In genomic region chr8:120539775-120540625, GRCm38 (mm10) we compare ENCODE assay signal across 8 mouse cellular contexts. TPM values are rescaled to one million over a fixed set of nuclear protein-coding genes. Genes with fewer than 3 reads are reported as not detected.
DNase-seq lines count a peak whose midpoint lies in the region; ATAC-seq and TF ChIP-seq lines count a peak whose summit lies in the region.

No protein-coding gene starts in this region.

- no peak overlapping the region for H3K4me3 ChIP-seq in left cerebral cortex, adult 2 months
- peak overlapping the region; percentile 65; the same call in 1 of the 2 replicates for H3K4me3 ChIP-seq in heart, postnatal 0 days (ENCODE audit: low read depth, low read length)
- H3K4me3 ChIP-seq in limb, embryonic 15.5 days: no peak overlapping the region
- H3K4me3 ChIP-seq in stomach, embryonic 14.5 days (ENCODE audit: low read depth, low read length): no peak overlapping the region

- H3K9ac ChIP-seq in heart, postnatal 0 days (replicated peaks; ENCODE audit: low read depth, low read length): 0 out of 2 replicates have a peak overlapping the region, but pooled peaks have one; percentile 73
- no peak overlapping the region for H3K9ac ChIP-seq in limb, embryonic 15.5 days
- 0 out of 2 replicates have a peak overlapping the region, but pooled peaks have one; percentile 25 for H3K9ac ChIP-seq in stomach, embryonic 14.5 days (replicated peaks; ENCODE audit: low read depth, low read length)

- no peaks in the 10 kb centered on the region for H3K36me3 ChIP-seq in heart, postnatal 0 days (replicated peaks; ENCODE audit: control insufficient read depth, insufficient read depth, low read length)
- H3K36me3 ChIP-seq in limb, embryonic 15.5 days: no peaks in the 10 kb centered on the region
- no peaks in the 10 kb centered on the region for H3K36me3 ChIP-seq in stomach, embryonic 14.5 days (ENCODE audit: control insufficient read depth, insufficient read depth, low read length)

- peak overlapping the region; percentile 92; the same call in 1 of the 2 replicates for H3K4me2 ChIP-seq in heart, postnatal 0 days (ENCODE audit: low read depth, low read length)
- H3K4me2 ChIP-seq in limb, embryonic 15.5 days: peak overlapping the region; percentile 93
- H3K4me2 ChIP-seq in stomach, embryonic 14.5 days (replicated peaks; ENCODE audit: low read depth, low read length): peak overlapping the region; percentile 99

- no peak for DNase-seq in left cerebral cortex, adult 2 months (ENCODE audit: extremely low spot score in 1 of 2, low spot score in 2 of 2)
- no peak for DNase-seq in left cerebral cortex, postnatal 10 days (ENCODE audit: extremely low spot score in 1 of 2, low spot score in 2 of 2)
- DNase-seq in c-Kit-negative CD71-positive TER-119-positive erythroid progenitor cells, embryonic 14.5 days (ENCODE audit: low read depth, low spot score): peak; percentile 48
- DNase-seq in heart, postnatal 0 days (ENCODE audit: low spot score): no peak
- no peak for DNase-seq in layer of hippocampus, adult 18-20 months (ENCODE audit: low spot score in 2 of 2)
- no peak for DNase-seq in layer of hippocampus, adult 11-12 months (ENCODE audit: low spot score)

- no peak for ATAC-seq in heart, postnatal 0 days (ENCODE audit: insufficient read depth, low read depth)
- ATAC-seq in limb, embryonic 15.5 days (ENCODE audit: insufficient number of reproducible peaks, low FRiP score, low TSS enrichment, low read depth): no peak
- no peak for ATAC-seq in stomach, embryonic 14.5 days (ENCODE audit: insufficient number of reproducible peaks, insufficient read depth, low FRiP score, low read depth)

- H3K27me3 ChIP-seq in heart, postnatal 0 days (ENCODE audit: control insufficient read depth, insufficient read depth, low read length): no peaks in the 10 kb centered on the region
- peaks cover 1% of the 10 kb centered on the region; the same call in 1 of the 2 replicates for H3K27me3 ChIP-seq in limb, embryonic 15.5 days
- no peaks in the 10 kb centered on the region for H3K27me3 ChIP-seq in stomach, embryonic 14.5 days (ENCODE audit: control insufficient read depth, insufficient read depth, low read length)

- intact Hi-C loops in left cerebral cortex, adult 2 months (cut with DNase I): loop anchor here (5.0 kb wide), 3 partner anchors 123 to 238 kb away; no protein-coding TSS in a partner anchor
- intact Hi-C loops in left cerebral cortex, postnatal 10 days (cut with DNase I): loop anchor here (5.0 kb wide), 3 partner anchors 133 to 253 kb away; no protein-coding TSS in a partner anchor

- 31% methylated on average over 23 of the region's 23 CpGs for WGBS in heart, postnatal 0 days
- WGBS in limb, embryonic 15.5 days: 30% methylated on average over 23 of the region's 23 CpGs
- WGBS in stomach, embryonic 14.5 days: 42% methylated on average over 23 of the region's 23 CpGs

- peak overlapping the region; percentile 93 for H3K27ac ChIP-seq in left cerebral cortex, adult 2 months
- H3K27ac ChIP-seq in heart, postnatal 0 days (ENCODE audit: low read depth): peak overlapping the region; percentile 93
- H3K27ac ChIP-seq in limb, embryonic 15.5 days: peak overlapping the region; percentile 77
- peak overlapping the region; percentile 90 for H3K27ac ChIP-seq in stomach, embryonic 14.5 days (ENCODE audit: low read length)

- no peak for TF ChIP-seq EP300 in heart, postnatal 0 days (IDR thresholded peaks at IDR 0.05; ENCODE audit: low read depth)

- H3K4me1 ChIP-seq in heart, postnatal 0 days (ENCODE audit: control insufficient read depth, insufficient read depth): peaks cover 44% of the 10 kb centered on the region
- peaks cover 76% of the 10 kb centered on the region for H3K4me1 ChIP-seq in limb, embryonic 15.5 days
- peaks cover 48% of the 10 kb centered on the region for H3K4me1 ChIP-seq in stomach, embryonic 14.5 days (ENCODE audit: control insufficient read depth, insufficient read depth, low read length)

- H3K9me3 ChIP-seq in heart, postnatal 0 days (replicated peaks; ENCODE audit: control insufficient read depth, low read length): no peaks in the 10 kb centered on the region
- H3K9me3 ChIP-seq in limb, embryonic 15.5 days: no peaks in the 10 kb centered on the region
- H3K9me3 ChIP-seq in stomach, embryonic 14.5 days (ENCODE audit: control insufficient read depth, low read depth, low read length): no peaks in the 10 kb centered on the region

- TF ChIP-seq CTCF in left cerebral cortex, adult 2 months (IDR thresholded peaks at IDR 0.05): no peak
- no peak for TF ChIP-seq CTCF in heart, postnatal 0 days (IDR thresholded peaks at IDR 0.05; ENCODE audit: low read depth)

RNA-seq across cellular contexts. Expression of gene Gins2, which starts 49.1 kb away (rescaled TPM):
- total RNA-seq in left cerebral cortex, adult 2 months (2021): 1 to 10 TPM; 1.0 to 2.9 TPM
- 1 to 10 TPM; 2.3 to 2.9 TPM for total RNA-seq in left cerebral cortex, postnatal 10 days (2021)
- 29.8 and 52.1 TPM in 2 replicates for total RNA-seq in heart, postnatal 0 days (2014; rRNA removed; ENCODE audit: low replicate concordance)
- 19.3 and 23.8 TPM in 2 replicates for polyA plus RNA-seq in heart, postnatal 0 days (2015; fragmentation: Nextera tagmentation; extraction: Ambion mirVana)
- polyA plus RNA-seq in limb, embryonic 15.5 days (2015; fragmentation: Nextera tagmentation; extraction: Ambion mirVana): 81.4 and 85.2 TPM in 2 replicates
- 112 and 118 TPM in 2 replicates for polyA plus RNA-seq in stomach, embryonic 14.5 days (2014; fragmentation: Nextera tagmentation; extraction: Ambion mirVana)
- total RNA-seq in layer of hippocampus, adult 18-20 months (2021): 1 to 10 TPM; 3.5 to 4.2 TPM
